Mouse (Mus musculus) liver, adult 2 months (tissue): ENCODE results near the gene Hc.

ENCODE experiments used
- CTCF ChIP-seq: fragments of 200-500 bp; IDR thresholded peaks from 2 replicates; pipeline ENCODE4 v1.5.1; 2011; ENCODE audit warnings: low read depth, low read length, control low read depth
- POLR2A ChIP-seq: fragments of 200-500 bp; IDR thresholded peaks from 2 replicates; pipeline ENCODE4 v1.6.1; 2011; ENCODE audit warnings: low read length, control low read depth; ENCODE audit not compliant: insufficient read depth; ENCODE audit errors: extremely low read depth

DNA sequence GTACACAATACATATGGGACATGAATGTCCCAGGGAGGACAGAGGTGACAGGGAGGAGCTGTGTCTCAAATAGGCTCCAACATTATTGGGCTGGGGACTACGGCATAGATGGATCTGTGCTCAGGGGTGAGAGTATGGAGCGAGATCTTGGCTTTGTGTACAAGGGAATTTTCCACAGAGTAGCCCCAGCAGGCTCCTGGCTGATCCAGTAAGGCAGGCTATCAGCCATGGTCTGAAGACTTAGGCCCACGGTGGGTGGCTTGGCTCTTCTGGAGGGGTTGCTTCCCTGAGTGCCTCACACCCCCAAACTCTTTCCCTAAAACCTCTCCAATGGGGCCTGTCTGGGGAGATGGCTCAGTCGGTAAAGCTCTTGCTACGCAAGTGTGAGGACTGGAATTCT is 121.0 kb downstream of the Hc start:
- TF ChIP-seq POLR2A (no peak), CTCF (no peak)
